Mouse (Mus musculus) lung, adult 2 months (tissue): ENCODE results near the gene Pptc7.

Source experiments
- CTCF ChIP-seq: fragments of 200-500 bp; IDR thresholded peaks from 2 replicates; pipeline ENCODE4 v1.5.1; 2011; ENCODE audit warnings: mild to moderate bottlenecking, low read length, control low read depth; ENCODE audit not compliant: insufficient read depth
- POLR2A ChIP-seq: fragments of 200-500 bp; IDR thresholded peaks from 2 replicates; pipeline ENCODE4 v1.6.1; 2011; ENCODE audit warnings: low read depth, mild to moderate bottlenecking, control low read depth, low read length, borderline replicate concordance; ENCODE audit errors: extremely low read depth

GRCm38 (mm10) chr5:122267136-122267535 is 17.0 kb upstream of the Pptc7 start:
- TF ChIP-seq CTCF (no peak), POLR2A (no peak)
